Mouse (Mus musculus): Measurements from ENCODE around the gene Rgs8. TPM values are rescaled to one million over a fixed set of nuclear protein-coding genes. Genes with fewer than 3 reads are reported as not detected.

Rgs8 gene
- polyA plus RNA-seq, 1 experiment from 2014 or later, result 47.1 TPM

DNA sequence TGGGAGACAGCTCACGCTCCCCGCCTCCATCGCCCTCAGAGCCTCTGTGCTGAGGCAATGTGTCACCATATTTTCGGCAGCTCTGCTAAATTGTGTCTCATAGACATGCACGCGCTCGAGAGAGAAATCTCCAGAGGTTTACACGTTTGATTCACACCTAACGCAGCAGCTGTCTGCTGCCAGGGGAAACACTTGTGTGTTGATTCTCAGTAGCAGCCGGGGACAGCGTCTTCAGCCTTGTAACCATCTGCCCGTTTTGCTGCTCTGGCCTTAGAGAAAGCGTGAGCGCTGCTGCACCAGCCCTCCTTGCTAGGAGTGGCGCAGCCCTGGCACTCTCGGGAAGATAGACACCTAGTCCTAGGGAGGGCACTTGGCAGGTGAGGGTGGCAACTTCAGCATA, 73.8 kb downstream of the Rgs8 start:
- WGBS, result 70% methylated on average over 16 of the region's 16 CpGs
- no peak overlapping the region for H3K27ac ChIP-seq (ENCODE audit: low read length)
- 0 out of 2 replicates have a peak, but pooled peaks have one; percentile 22 for ATAC-seq
- no peaks in the 10 kb centered on the region for H3K27me3 ChIP-seq (ENCODE audit: control insufficient read depth, insufficient read depth, low read depth, low read length)
- H3K9ac ChIP-seq (ENCODE audit: low read depth, low read length), result no peak overlapping the region
- H3K4me3 ChIP-seq (ENCODE audit: low read depth, low read length), result no peak overlapping the region
- H3K4me2 ChIP-seq (ENCODE audit: low read length), result no peak overlapping the region
- no peaks in the 10 kb centered on the region for H3K9me3 ChIP-seq (replicated peaks; ENCODE audit: control insufficient read depth, low read length, poor library complexity, severe bottlenecking)
- no peaks in the 10 kb centered on the region for H3K36me3 ChIP-seq (ENCODE audit: control insufficient read depth, insufficient read depth, low read length)
- peaks cover 4% of the 10 kb centered on the region; the same call in 1 of the 2 replicates for H3K4me1 ChIP-seq (ENCODE audit: control insufficient read depth, insufficient read depth, low read length)

DNA sequence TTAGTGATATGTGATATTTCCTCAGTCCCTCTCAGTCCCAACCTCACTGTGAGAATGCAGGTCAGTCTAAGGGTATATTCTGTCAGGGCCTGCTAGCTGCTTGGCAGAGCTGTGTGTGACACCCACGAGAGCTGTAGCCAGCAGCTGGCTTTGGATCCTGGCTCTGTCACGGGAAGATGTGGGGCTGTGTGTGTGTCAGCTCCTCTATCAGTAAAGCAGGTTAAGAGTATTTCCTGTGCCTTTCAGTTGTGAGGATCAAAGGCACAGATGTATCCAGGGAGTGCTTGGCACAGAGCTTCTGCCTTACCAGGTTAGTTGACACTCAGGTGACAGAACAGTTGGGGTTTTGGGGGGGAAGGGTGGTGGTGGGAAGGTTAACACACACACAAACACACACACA, 77.0 kb downstream of the Rgs8 start:
- no peak for ATAC-seq
- H3K4me2 ChIP-seq (ENCODE audit: low read length), result no peak overlapping the region
- H3K27ac ChIP-seq (ENCODE audit: low read length), result no peak overlapping the region
- no peak overlapping the region for H3K4me3 ChIP-seq (ENCODE audit: low read depth, low read length)
- H3K4me1 ChIP-seq (ENCODE audit: control insufficient read depth, insufficient read depth, low read length), result peaks cover 9% of the 10 kb centered on the region; the same call in 1 of the 2 replicates
- no peaks in the 10 kb centered on the region for H3K9me3 ChIP-seq (replicated peaks; ENCODE audit: control insufficient read depth, low read length, poor library complexity, severe bottlenecking)
- H3K36me3 ChIP-seq (ENCODE audit: control insufficient read depth, insufficient read depth, low read length), result no peaks in the 10 kb centered on the region
- H3K27me3 ChIP-seq (ENCODE audit: control insufficient read depth, insufficient read depth, low read depth, low read length), result no peaks in the 10 kb centered on the region
- 58% methylated on average over 2 of the region's 2 CpGs for WGBS
- no peak overlapping the region for H3K9ac ChIP-seq (ENCODE audit: low read depth, low read length)

DNA sequence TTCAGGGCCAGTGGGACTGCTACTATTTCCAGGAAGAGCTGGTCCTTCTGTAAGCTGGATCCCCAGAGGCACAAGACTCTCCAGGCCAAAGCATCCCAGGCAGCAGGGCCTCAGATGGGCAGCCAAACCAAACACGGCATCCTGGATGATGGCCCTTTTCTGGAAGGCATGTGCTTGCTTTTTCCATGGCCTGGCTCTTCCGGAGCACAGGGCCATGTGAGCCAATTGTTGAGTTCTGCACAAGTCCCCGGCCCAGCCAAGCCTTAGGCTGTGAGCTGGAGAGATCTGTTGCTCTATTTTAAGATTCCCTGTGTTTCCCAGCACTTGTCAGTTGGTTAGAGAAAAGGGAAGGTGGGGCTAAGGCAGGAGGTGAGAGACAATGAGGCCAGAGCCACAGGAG, 77.8 kb downstream of the Rgs8 start:
- H3K4me2 ChIP-seq (ENCODE audit: low read length), result no peak overlapping the region
- H3K27ac ChIP-seq (ENCODE audit: low read length), result peak overlapping the region; percentile 11; the same call in 1 of the 2 replicates
- WGBS, result 61% methylated on average over 3 of the region's 3 CpGs
- H3K36me3 ChIP-seq (ENCODE audit: control insufficient read depth, insufficient read depth, low read length), result no peaks in the 10 kb centered on the region
- no peaks in the 10 kb centered on the region for H3K9me3 ChIP-seq (replicated peaks; ENCODE audit: control insufficient read depth, low read length, poor library complexity, severe bottlenecking)
- ATAC-seq, result no peak
- no peak overlapping the region for H3K9ac ChIP-seq (ENCODE audit: low read depth, low read length)
- H3K4me1 ChIP-seq (ENCODE audit: control insufficient read depth, insufficient read depth, low read length), result peaks cover 9% of the 10 kb centered on the region; the same call in 1 of the 2 replicates
- no peak overlapping the region for H3K4me3 ChIP-seq (ENCODE audit: low read depth, low read length)
- no peaks in the 10 kb centered on the region for H3K27me3 ChIP-seq (ENCODE audit: control insufficient read depth, insufficient read depth, low read depth, low read length)

DNA sequence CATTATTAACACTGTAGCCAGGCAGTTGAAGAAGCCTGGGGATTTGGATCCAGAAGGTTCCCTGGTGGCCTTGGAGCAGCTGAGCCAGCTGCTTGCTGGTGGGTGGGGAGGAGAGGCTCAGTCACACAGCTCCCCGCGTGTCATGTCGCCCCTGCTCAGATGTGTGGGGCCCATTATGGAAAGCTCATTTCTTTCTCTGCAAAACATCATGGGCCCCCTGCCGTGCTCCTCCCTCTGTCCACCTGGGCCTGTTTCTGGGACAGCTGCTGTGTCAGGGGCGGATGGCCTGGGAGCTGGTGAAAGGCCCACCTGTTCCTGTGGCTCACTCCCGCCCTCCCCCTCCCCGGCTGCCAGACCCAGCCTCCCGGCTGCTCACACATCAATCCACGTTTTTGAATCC, 80.4 kb downstream of the Rgs8 start:
- no peak overlapping the region; the same call in 1 of the 2 replicates for H3K27ac ChIP-seq (ENCODE audit: low read length)
- ATAC-seq, result no peak

DNA sequence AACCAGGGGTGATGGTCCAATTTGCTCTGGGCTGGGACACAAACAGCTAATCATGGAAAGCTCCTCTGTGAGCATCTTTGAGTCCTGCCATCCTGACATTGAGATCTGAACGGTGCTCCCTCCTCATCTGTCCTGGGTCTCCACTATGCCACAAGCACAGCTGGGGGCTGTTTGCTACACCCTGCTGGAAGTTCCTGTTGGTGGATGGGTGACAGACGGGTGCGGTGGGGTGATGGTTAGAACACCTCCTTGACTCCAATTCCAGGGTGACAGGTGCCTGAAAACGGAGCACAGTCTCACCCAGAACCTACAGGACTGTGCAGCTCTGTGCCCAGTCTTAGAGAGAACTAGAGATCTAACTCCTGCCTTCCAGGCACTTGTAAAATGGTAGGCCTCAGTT, 82.0 kb downstream of the Rgs8 start:
- H3K9ac ChIP-seq (ENCODE audit: low read depth, low read length), result no peak overlapping the region
- H3K36me3 ChIP-seq (ENCODE audit: control insufficient read depth, insufficient read depth, low read length), result no peaks in the 10 kb centered on the region
- H3K4me1 ChIP-seq (ENCODE audit: control insufficient read depth, insufficient read depth, low read length), result peaks cover 33% of the 10 kb centered on the region
- ATAC-seq, result no peak
- H3K27me3 ChIP-seq (ENCODE audit: control insufficient read depth, insufficient read depth, low read depth, low read length), result no peaks in the 10 kb centered on the region
- 94% methylated on average over 4 of the region's 4 CpGs for WGBS
- no peak overlapping the region for H3K4me2 ChIP-seq (ENCODE audit: low read length)
- H3K4me3 ChIP-seq (ENCODE audit: low read depth, low read length), result no peak overlapping the region
- no peaks in the 10 kb centered on the region for H3K9me3 ChIP-seq (replicated peaks; ENCODE audit: control insufficient read depth, low read length, poor library complexity, severe bottlenecking)
- H3K27ac ChIP-seq (ENCODE audit: low read length), result no peak overlapping the region

More for the DNA sequence above, 80.4 kb downstream of the Rgs8 start:
- Histone ChIP-seq H3K4me1 (ENCODE audit: control insufficient read depth, insufficient read depth, low read length) (peaks cover 30% of the 10 kb centered on the region), H3K9me3 (replicated peaks; ENCODE audit: control insufficient read depth, low read length, poor library complexity, severe bottlenecking) (no peaks in the 10 kb centered on the region), H3K27me3 (ENCODE audit: control insufficient read depth, insufficient read depth, low read depth, low read length) (no peaks in the 10 kb centered on the region), H3K4me3 (ENCODE audit: low read depth, low read length) (no peak overlapping the region), H3K36me3 (ENCODE audit: control insufficient read depth, insufficient read depth, low read length) (no peaks in the 10 kb centered on the region), H3K9ac (ENCODE audit: low read depth, low read length) (0 out of 2 replicates have a peak overlapping the region, but pooled peaks have one; percentile 27), H3K4me2 (ENCODE audit: low read length) (no peak overlapping the region)
- WGBS, result 35% methylated on average over 9 of the region's 9 CpGs

DNA sequence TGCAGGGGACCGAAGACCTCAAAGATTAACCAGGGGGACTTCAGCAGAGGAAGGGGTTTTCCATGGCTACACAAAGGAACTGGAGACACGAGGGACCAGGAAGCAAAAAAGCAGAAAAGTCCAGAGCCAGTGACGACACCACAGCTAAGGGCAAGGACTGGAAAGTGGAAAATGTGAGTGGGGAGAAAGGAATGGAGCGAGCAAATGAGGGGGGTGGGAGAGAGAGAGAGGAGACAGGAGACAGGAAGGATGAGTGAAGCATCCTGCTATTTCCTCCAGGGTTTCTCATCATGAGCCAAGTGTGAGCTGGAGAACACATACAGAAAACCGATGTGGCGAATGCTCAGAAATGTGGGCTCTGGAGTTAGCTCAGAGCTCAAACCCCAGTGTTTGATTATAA, 83.3 kb downstream of the Rgs8 start:
- ATAC-seq, result no peak
- no peak overlapping the region for H3K9ac ChIP-seq (ENCODE audit: low read depth, low read length)
- peaks cover 36% of the 10 kb centered on the region for H3K4me1 ChIP-seq (ENCODE audit: control insufficient read depth, insufficient read depth, low read length)
- H3K36me3 ChIP-seq (ENCODE audit: control insufficient read depth, insufficient read depth, low read length), result no peaks in the 10 kb centered on the region
- no peaks in the 10 kb centered on the region for H3K9me3 ChIP-seq (replicated peaks; ENCODE audit: control insufficient read depth, low read length, poor library complexity, severe bottlenecking)
- no peaks in the 10 kb centered on the region for H3K27me3 ChIP-seq (ENCODE audit: control insufficient read depth, insufficient read depth, low read depth, low read length)
- H3K27ac ChIP-seq (ENCODE audit: low read length), result peak overlapping the region; percentile 73; the same call in 1 of the 2 replicates
- H3K4me3 ChIP-seq (ENCODE audit: low read depth, low read length), result no peak overlapping the region
- H3K4me2 ChIP-seq (ENCODE audit: low read length), result no peak overlapping the region
- WGBS, result 58% methylated on average over 6 of the region's 6 CpGs

DNA sequence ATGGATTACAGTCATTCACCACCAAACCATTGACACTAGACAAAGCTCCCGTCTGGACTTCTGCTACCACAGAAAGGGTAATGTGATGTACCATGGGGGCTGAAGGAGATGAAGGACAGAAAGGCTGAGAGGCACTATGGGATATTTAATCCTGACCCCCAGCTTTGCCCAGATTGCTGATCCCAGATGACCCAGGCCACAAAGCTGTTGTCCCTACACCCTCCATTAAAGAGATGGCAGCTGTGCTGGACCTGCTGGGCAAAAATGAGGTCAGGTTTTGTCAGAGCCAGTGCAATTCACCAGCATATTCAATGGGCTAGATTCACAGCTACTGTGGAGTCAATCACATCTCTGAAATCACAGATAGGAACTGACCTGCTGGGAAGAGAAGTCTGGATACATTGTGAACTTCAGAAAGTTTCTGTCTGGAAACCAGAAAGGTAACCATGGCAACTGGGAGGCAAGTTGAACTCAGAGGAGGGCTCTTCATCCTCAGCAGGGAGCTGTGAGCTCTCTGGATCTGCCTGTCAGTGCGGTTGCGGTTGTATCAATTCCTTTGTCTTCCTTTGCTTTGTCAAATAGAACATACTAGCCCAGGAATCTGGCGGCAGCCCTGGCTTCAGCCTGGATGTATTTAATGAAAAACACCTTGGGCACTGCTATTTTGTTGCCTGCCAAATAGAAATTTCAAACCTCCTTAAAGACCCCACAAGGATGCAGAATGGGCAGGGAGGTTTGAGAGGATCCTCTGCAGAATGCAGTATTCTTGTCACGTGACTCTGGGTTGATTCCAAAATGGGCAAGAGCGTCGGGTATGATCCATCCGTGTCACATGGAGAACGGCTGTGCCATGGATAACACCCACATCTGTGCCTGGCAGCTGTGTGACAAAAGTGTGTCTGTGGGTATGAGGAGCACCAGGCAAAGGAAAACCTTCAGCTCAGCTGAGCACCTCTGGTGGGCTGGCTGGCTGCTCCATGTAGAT, 84.6 kb downstream of the Rgs8 start:
- Histone ChIP-seq H3K9me3 (replicated peaks; ENCODE audit: control insufficient read depth, low read length, poor library complexity, severe bottlenecking) (no peaks in the 10 kb centered on the region), H3K36me3 (ENCODE audit: control insufficient read depth, insufficient read depth, low read length) (no peaks in the 10 kb centered on the region), H3K9ac (ENCODE audit: low read depth, low read length) (peak overlapping the region; percentile 22; the same call in 1 of the 2 replicates), H3K27me3 (ENCODE audit: control insufficient read depth, insufficient read depth, low read depth, low read length) (no peaks in the 10 kb centered on the region), H3K4me2 (ENCODE audit: low read length) (peak overlapping the region; percentile 22), H3K4me3 (ENCODE audit: low read depth, low read length) (no peak overlapping the region), H3K27ac (ENCODE audit: low read length) (peak overlapping the region; percentile 84), H3K4me1 (ENCODE audit: control insufficient read depth, insufficient read depth, low read length) (peaks cover 42% of the 10 kb centered on the region)
- 11% methylated on average over 9 of the region's 9 CpGs for WGBS
- peak; percentile 63 for ATAC-seq

DNA sequence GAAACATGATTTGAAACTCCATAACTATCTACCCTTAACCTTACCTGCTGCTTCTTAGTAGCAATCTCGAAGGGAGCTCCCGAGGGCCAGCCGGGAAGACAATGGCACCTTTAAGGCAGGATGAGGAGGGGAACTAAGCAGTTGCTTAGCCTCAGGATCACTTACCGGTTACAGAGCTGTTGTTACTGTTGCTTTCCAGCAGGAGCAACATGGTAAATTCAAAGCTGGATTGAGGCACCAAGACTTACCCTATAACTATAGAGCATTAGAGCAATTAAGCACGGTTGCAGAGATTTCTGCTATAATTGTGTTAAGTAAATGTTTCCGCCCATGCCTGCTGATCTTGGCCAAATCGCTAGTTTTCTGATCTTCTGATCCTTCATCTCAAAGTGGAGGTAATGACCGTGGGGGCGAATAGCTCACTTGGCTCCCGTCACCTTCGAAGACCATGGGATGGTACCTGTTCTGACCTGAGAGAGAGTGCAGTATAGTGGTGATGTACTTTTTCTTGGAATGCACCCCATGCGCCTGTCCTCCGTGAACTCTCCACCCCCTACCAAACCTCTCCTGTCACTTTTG, 86.7 kb downstream of the Rgs8 start:
- H3K27me3 ChIP-seq (ENCODE audit: control insufficient read depth, insufficient read depth, low read depth, low read length), result no peaks in the 10 kb centered on the region
- H3K4me1 ChIP-seq (ENCODE audit: control insufficient read depth, insufficient read depth, low read length), result peaks cover 45% of the 10 kb centered on the region
- WGBS, result 16% methylated on average over 13 of the region's 13 CpGs
- H3K4me2 ChIP-seq (ENCODE audit: low read length), result peak overlapping the region; percentile 75
- no peak overlapping the region for H3K27ac ChIP-seq (ENCODE audit: low read length)
- no peak overlapping the region; the same call in 1 of the 2 replicates for H3K9ac ChIP-seq (ENCODE audit: low read depth, low read length)
- ATAC-seq, result no peak
- no peaks in the 10 kb centered on the region for H3K9me3 ChIP-seq (replicated peaks; ENCODE audit: control insufficient read depth, low read length, poor library complexity, severe bottlenecking)
- H3K4me3 ChIP-seq (ENCODE audit: low read depth, low read length), result peak overlapping the region; percentile 47
- H3K36me3 ChIP-seq (ENCODE audit: control insufficient read depth, insufficient read depth, low read length), result no peaks in the 10 kb centered on the region

DNA sequence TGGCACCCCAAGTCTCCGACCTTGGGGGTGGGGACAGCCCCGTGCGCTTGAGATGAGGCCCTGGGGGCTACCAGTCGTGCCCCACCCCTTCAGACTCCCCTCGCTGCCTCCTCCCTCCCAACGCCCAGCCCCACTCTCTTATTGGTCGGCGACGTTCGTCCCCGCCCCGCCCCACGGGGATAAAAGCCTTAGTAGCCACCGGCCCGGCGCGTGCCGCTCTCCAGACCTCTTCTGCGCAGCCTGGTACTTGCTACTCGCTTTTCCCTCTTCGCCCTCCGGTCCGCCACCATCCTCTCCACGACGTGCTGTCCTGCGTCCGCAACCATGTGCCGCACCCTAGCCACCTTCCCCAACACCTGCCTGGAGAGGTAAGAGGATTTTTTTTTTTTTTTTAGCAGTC, 87.3 kb downstream of the Rgs8 start, which contains the start of gene Rgs16:
Gene Rgs16 (plus strand): TSS at position 205 of the 400 bp plus-strand sequence.
- peak; percentile 66 for ATAC-seq
- Histone ChIP-seq H3K27me3 (ENCODE audit: control insufficient read depth, insufficient read depth, low read depth, low read length) (no peaks in the 10 kb centered on the region), H3K36me3 (ENCODE audit: control insufficient read depth, insufficient read depth, low read length) (no peaks in the 10 kb centered on the region), H3K4me3 (ENCODE audit: low read depth, low read length) (peak within 1 kb of the TSS; percentile 47), H3K27ac (ENCODE audit: low read length) (no peak within 1 kb of the TSS), H3K4me2 (ENCODE audit: low read length) (peak within 1 kb of the TSS; percentile 75), H3K4me1 (ENCODE audit: control insufficient read depth, insufficient read depth, low read length) (peaks cover 46% of the 10 kb centered on the region), H3K9ac (ENCODE audit: low read depth, low read length) (peak within 1 kb of the TSS; percentile 64), H3K9me3 (replicated peaks; ENCODE audit: control insufficient read depth, low read length, poor library complexity, severe bottlenecking) (no peaks in the 10 kb centered on the region)
- under 1% methylated on average over 27 of the region's 28 CpGs for WGBS
